Mouse (Mus musculus): ENCODE measurements at regions not wholly inside any gene's neighbourhood (a gene's known extent, or its start where the extent isn't known, plus 50 kb on each side); places are given as distances from the start of the nearest gene placed in this dataset.

DNA sequence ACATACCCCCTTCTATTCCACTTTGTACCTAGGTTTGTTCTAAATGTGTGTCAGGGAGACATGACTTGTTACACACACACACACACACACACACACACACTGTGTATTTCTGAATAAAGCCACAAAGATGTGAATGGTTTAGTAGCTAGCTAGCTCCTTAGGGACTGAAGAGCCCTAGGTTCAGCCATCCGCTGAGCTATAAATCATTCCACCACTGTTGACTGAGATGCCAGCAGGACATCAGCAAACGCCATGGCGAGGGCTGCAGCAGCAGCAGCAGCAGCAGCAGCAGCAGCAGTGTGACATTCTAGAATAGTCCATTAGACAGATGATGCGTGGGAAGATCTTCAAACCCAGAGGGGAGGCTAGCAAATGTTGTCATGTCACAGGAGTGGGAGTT is 455.9 kb downstream of the Med13l start:
- TF ChIP-seq CTCF (IDR thresholded peaks at IDR 0.05; ENCODE audit: control insufficient read depth, insufficient read depth, insufficient read length) (no peak), MYOG (IDR thresholded peaks at IDR 0.05; ENCODE audit: control insufficient read depth, extremely low read depth, insufficient read length) (no peak), MYOD1 (IDR thresholded peaks at IDR 0.05; ENCODE audit: control insufficient read depth, insufficient read length, low read depth) (no peak), MAX (IDR thresholded peaks at IDR 0.05) (no peak)
